In the genomic region with DNA sequence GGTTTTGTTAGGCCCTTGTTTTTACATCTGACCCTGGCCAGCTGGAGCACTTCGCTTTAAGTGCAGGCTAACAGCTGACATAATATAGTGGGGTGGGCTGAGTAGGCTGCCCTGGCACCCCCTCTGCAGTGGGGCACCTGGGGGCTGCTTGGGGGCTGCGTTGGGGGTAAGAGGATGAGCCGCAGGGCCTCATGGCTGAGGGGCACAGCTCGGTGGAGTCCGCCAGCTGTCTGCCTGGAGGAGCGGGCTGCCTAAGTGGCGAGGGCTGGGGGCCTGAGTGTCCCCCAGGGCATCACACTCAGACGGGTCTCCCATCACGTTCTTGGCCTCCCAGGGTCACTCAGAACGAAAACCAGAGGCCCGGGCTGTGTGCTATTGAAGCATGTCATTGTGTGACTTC, we compare ENCODE assay signal across 18 mouse cellular contexts. TPM values are rescaled to one million over a fixed set of nuclear protein-coding genes. Genes with fewer than 3 reads are reported as not detected.
DNase-seq lines count a peak whose midpoint lies in the region; ATAC-seq and TF ChIP-seq lines count a peak whose summit lies in the region.
"Had no signal": no experiment of that assay in that cellular context is flagged by ENCODE, and none has a peak within 500 bp of the region (broad histone marks: within the 10 kb centered on the region; RNA-seq: fewer than 3 reads in every experiment).

No protein-coding gene starts in this region.

- H3K9me3 ChIP-seq in forebrain, embryonic 14.5 days (replicated peaks; ENCODE audit: control insufficient read depth, low read length) = no peaks in the 10 kb centered on the region
- no peaks in the 10 kb centered on the region for H3K9me3 ChIP-seq in forebrain, embryonic 13.5 days (replicated peaks)
- no peaks in the 10 kb centered on the region for H3K9me3 ChIP-seq in hindbrain, embryonic 12.5 days (replicated peaks)
- H3K9me3 ChIP-seq in hindbrain, postnatal 0 days (ENCODE audit: low read length) = no peaks in the 10 kb centered on the region

- WGBS in forebrain, embryonic 14.5 days = 45% methylated on average over 11 of the region's 11 CpGs
- WGBS in forebrain, embryonic 13.5 days = 48% methylated on average over 11 of the region's 11 CpGs
- 31% methylated on average over 11 of the region's 11 CpGs for WGBS in hindbrain, embryonic 12.5 days
- 43% methylated on average over 11 of the region's 11 CpGs for WGBS in hindbrain, postnatal 0 days

- no peak for ATAC-seq in forebrain, embryonic 14.5 days
- ATAC-seq in forebrain, embryonic 13.5 days = no peak
- ATAC-seq in hindbrain, embryonic 12.5 days (ENCODE audit: low FRiP score) = no peak
- no peak for ATAC-seq in hindbrain, postnatal 0 days
- ATAC-seq: inflammation-experienced regulatory T-cells, adult 6 months had no signal

- intact Hi-C loops in gastrocnemius, adult 2 months (cut with DNase I) = loop anchor here (10.0 kb wide), 1 partner anchor 135 kb away; no protein-coding TSS in a partner anchor

- TF ChIP-seq CTCF in hindbrain, postnatal 0 days (IDR thresholded peaks at IDR 0.05; ENCODE audit: low read depth) = no peak
- no peak for TF ChIP-seq CTCF in gastrocnemius, adult 2 months (IDR thresholded peaks at IDR 0.05)

- H3K4me1 ChIP-seq in forebrain, embryonic 14.5 days (ENCODE audit: control insufficient read depth, insufficient read depth, low read length) = peaks cover 4% of the 10 kb centered on the region
- peaks cover 23% of the 10 kb centered on the region for H3K4me1 ChIP-seq in forebrain, embryonic 13.5 days
- H3K4me1 ChIP-seq in hindbrain, embryonic 12.5 days = peaks cover 28% of the 10 kb centered on the region
- peaks cover under 1% of the 10 kb centered on the region; the same call in 1 of the 2 replicates for H3K4me1 ChIP-seq in hindbrain, postnatal 0 days (ENCODE audit: insufficient read depth, low read length)

- no peaks in the 10 kb centered on the region for H3K36me3 ChIP-seq in forebrain, embryonic 14.5 days (ENCODE audit: control insufficient read depth, insufficient read depth, low read length)
- no peaks in the 10 kb centered on the region for H3K36me3 ChIP-seq in forebrain, embryonic 13.5 days (ENCODE audit: poor library complexity, severe bottlenecking)
- H3K36me3 ChIP-seq in hindbrain, embryonic 12.5 days = no peaks in the 10 kb centered on the region
- H3K36me3 ChIP-seq in hindbrain, postnatal 0 days (ENCODE audit: insufficient read depth, low read length) = no peaks in the 10 kb centered on the region

- H3K4me2 ChIP-seq in forebrain, embryonic 14.5 days (ENCODE audit: low read length) = no peak overlapping the region
- no peak overlapping the region for H3K4me2 ChIP-seq in forebrain, embryonic 13.5 days
- H3K4me2 ChIP-seq in hindbrain, embryonic 12.5 days (replicated peaks) = no peak overlapping the region
- H3K4me2 ChIP-seq in hindbrain, postnatal 0 days (ENCODE audit: low read depth, low read length) = no peak overlapping the region

- H3K9ac ChIP-seq in forebrain, embryonic 14.5 days (ENCODE audit: low read length) = peak overlapping the region; percentile 21; the same call in 1 of the 2 replicates
- H3K9ac ChIP-seq in forebrain, embryonic 13.5 days = no peak overlapping the region
- 0 out of 2 replicates have a peak overlapping the region, but pooled peaks have one; percentile 23 for H3K9ac ChIP-seq in hindbrain, embryonic 12.5 days
- no peak overlapping the region for H3K9ac ChIP-seq in hindbrain, postnatal 0 days (replicated peaks; ENCODE audit: low read length)

- no peak overlapping the region for H3K4me3 ChIP-seq in forebrain, embryonic 14.5 days (ENCODE audit: low read depth, low read length)
- no peak overlapping the region for H3K4me3 ChIP-seq in forebrain, embryonic 13.5 days
- H3K4me3 ChIP-seq in hindbrain, embryonic 12.5 days = no peak overlapping the region
- no peak overlapping the region for H3K4me3 ChIP-seq in hindbrain, postnatal 0 days (ENCODE audit: low read length)
- H3K4me3 ChIP-seq in gastrocnemius, adult 2 months = no peak overlapping the region

- no peak for DNase-seq in forebrain, embryonic 14.5 days (ENCODE audit: low spot score)
- no peak for DNase-seq in hindbrain, postnatal 0 days (ENCODE audit: low spot score)
- DNase-seq in retina, postnatal 1 day = peak; percentile 39
- no peak for DNase-seq in retina, embryonic 14.5 days (ENCODE audit: low spot score)
- no peak for DNase-seq in right cerebral cortex, postnatal 10 days (ENCODE audit: low spot score in 2 of 2)
- DNase-seq in gastrocnemius, adult 2 months = no peak
- DNase-seq: adrenal gland, postnatal 36 days; B cell, adult 2 months; gastrocnemius, postnatal 25 days; kidney, postnatal 25 days; left cerebral cortex, postnatal 4 days; lung, adult 2 months; thymus, postnatal 14 days had no signal

- H3K27ac ChIP-seq in forebrain, embryonic 14.5 days (ENCODE audit: low read depth, low read length) = no peak overlapping the region
- H3K27ac ChIP-seq in forebrain, embryonic 13.5 days = no peak overlapping the region
- no peak overlapping the region for H3K27ac ChIP-seq in hindbrain, embryonic 12.5 days
- H3K27ac ChIP-seq in hindbrain, postnatal 0 days = no peak overlapping the region
- H3K27ac ChIP-seq in gastrocnemius, adult 2 months = no peak overlapping the region

- no peaks in the 10 kb centered on the region for H3K27me3 ChIP-seq in forebrain, embryonic 14.5 days (replicated peaks; ENCODE audit: control insufficient read depth, insufficient read depth, low read length)
- H3K27me3 ChIP-seq in forebrain, embryonic 13.5 days = peaks cover 29% of the 10 kb centered on the region
- peaks cover 12% of the 10 kb centered on the region for H3K27me3 ChIP-seq in hindbrain, embryonic 12.5 days
- 0 out of 2 replicates have a peak, but pooled peaks cover 3% of the 10 kb centered on the region for H3K27me3 ChIP-seq in hindbrain, postnatal 0 days (ENCODE audit: insufficient read depth, low read length)

RNA-seq across cellular contexts. Expression of gene Kcnq1, which starts 53.3 kb away (rescaled TPM):
- polyA plus RNA-seq in forebrain, embryonic 14.5 days (2014; fragmentation: Nextera tagmentation; extraction: Ambion mirVana) = 0.90 and 2.1 TPM in 2 replicates
- 0.48 and 1.2 TPM in 2 replicates for polyA plus RNA-seq in forebrain, embryonic 13.5 days (2015; fragmentation: Nextera tagmentation; extraction: Ambion mirVana)
- polyA plus RNA-seq in hindbrain, embryonic 12.5 days (2016; fragmentation: Nextera tagmentation; extraction: Ambion mirVana) = 1.0 and 2.0 TPM in 2 replicates
- 1.2 and 1.9 TPM in 2 replicates for total RNA-seq in hindbrain, postnatal 0 days (2014; rRNA removed)
- 1.1 and 1.4 TPM in 2 replicates for polyA plus RNA-seq in hindbrain, postnatal 0 days (2015; fragmentation: Nextera tagmentation; extraction: Ambion mirVana)
- total RNA-seq in gastrocnemius, adult 2 months (2021) = under 1 TPM; 0.33 to 0.67 TPM
- total RNA-seq: megakaryocyte, adult 5-6 weeks; neutrophil, adult 5-6 weeks had no signal

Comparison
In these comparisons a context has a peak if more than half of its experiments do, and no peak if none do; other contexts are left out.
1. H3K9ac ChIP-seq: peak in forebrain, embryonic 14.5 days (single experiment) and hindbrain, embryonic 12.5 days (single experiment); none in forebrain, embryonic 13.5 days (single experiment) and hindbrain, postnatal 0 days (single experiment).